Mouse (Mus musculus) testis, postnatal 10 days (tissue): ENCODE data around the gene Hdac4.

ENCODE experiments used
- DNase-seq: peaks from one replicate; pipeline ENCODE4 v3.0.0; 2021; ENCODE audit warnings: low spot score

Hdac4 gene

DNA sequence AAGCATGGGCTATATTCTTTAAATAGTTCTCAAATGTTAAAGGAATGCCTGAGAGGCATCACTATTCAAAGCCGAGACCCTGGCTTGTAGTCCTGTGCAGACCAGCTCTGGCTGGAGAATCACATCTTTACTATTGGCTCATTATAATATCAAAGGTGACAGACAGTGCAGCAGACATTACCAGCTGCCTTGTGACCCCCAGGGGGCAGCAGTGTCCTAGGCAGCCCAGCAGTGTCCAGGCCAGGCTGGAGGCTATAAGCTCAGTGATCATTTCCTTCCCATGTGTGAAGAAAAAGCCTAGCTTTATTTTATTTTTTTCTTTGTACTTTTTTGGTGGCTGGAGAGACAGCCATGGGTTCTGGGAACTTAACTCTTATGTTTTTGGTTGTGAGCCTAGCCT, 233.2 kb downstream of the Hdac4 start:
- peak; percentile 85 for DNase-seq

DNA sequence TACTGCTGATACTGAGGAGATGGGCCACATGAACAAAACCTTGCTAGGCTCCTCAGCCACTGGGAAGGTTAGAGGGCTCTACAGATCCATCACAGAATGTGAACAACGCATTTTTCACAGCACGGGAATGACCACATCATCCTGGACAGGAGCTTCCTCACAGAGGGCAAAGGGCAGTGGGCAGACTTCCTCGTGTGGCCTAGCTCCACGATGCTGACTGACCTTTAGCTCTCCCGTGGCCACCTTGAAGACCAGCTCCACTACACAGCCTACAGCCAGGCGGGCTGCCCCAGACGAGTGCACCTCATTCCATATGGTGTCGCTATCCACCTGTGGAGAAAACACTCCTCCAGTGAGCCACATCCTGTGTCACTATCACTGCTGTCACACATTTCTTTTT, 234.3 kb downstream of the Hdac4 start:
- DNase-seq = no peak

DNA sequence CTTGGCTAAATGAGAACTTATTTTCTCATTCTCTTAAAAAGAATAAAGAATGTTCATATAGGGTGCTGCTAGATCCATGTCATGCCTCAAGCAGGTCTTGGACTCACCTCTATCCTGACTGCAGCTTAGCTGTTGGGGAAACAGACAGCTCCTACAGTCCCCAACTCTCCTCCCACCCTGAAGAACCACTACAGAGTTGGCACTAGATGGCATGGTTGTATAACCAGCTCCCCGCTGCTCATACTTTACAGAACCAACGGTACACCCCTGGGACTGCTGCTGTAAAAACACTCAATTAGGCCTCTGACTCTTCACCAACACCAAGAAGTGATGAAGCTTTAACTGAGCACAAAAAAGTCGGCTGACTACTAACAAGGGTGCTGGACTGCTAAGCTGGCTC, 235.6 kb downstream of the Hdac4 start:
- no peak for DNase-seq

DNA sequence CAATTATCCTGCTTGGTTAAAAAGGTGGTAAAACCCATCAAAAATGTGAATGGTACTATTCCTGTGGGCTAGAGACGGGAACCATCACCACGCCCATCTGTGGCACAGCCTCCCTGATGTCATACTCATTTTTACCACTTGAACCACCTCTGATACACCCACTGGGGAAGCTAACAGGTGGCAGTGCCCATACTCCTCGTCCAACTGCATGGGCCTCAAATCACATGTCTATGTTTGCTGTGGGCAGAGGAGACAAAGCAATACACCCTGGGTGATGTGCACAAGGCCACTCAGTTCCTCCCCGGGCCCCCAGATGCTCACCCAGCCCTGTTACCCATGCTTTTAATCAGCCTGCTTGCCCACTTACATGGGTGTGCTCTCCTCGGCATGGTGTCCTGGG, 236.5 kb downstream of the Hdac4 start:
- no peak for DNase-seq

DNA sequence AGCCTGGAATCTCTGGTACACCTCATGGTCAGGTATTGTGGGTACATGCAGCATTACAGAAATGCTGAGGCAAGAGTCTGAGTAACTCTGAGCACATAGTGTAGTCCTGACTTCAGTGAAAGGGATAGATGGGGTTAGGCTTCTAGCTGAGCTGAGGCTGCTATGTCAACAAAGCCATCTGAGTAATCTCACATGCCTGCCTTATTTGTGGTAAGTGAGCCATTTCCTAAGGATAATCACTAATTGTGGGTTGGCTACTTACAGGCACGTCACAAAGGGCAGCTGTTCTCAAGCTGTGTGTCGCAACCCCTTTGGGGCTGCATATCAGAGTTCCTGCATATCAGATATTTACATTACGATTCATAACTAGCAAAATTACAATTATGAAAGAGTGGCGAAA, 239.3 kb downstream of the Hdac4 start:
- DNase-seq = no peak

DNA sequence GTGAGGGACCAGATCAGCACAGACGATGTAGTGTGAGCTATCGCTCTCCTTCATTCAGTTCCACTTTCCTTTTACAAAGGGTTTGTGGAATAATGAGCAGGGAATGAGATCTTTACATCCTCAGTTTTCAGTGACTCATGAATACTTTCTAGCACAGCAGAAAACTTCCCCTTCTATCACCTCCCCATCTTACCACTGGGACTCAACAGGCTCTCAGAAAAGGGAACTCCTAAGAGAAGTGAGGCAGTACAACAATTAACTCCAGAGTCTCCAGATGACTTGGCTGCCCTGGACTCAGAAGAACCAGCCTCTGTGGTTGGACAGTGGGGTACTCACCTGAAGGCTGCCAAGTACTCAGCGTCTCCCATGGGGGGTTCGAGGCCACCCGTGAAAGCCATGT, 240.5 kb downstream of the Hdac4 start:
- no peak for DNase-seq

DNA sequence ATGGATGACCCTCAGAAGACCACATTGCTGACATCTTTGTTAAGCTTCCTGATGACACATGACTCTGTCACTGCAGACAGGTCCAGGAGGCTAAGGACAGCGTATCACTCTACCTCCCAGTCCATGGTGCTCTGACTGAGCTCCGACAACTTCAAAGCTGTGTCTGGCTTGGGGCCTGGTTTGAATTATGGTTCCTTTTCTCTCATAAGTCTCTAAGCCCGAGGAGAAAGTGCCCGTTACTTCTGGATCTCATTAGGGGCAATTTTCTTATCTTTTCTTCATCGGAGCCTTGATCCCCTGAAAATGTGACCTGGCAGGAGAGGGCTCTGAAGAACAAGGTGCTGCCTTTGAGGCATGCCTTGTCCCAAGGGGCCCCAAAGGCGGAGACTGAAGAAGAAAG, 242.6 kb downstream of the Hdac4 start:
- DNase-seq = no peak

DNA sequence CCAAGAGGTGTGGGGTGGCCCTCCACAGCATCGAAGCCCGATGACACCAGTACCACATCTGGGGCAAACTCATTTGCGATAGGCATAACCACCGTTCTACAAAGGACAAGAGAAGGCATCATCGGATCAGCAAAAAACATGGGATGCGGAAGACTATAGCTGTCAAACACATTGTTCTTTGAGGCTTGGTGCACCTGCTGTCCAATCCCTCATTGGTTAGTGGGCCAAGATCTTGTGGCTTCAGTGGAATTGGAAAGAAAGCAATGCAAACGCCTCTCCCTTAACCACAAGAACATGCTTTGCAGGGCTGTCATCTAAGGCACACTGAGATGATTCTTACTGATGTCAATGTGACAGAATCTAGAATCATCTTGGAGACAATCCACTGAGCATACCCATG, 248.1 kb downstream of the Hdac4 start:
- no peak for DNase-seq

DNA sequence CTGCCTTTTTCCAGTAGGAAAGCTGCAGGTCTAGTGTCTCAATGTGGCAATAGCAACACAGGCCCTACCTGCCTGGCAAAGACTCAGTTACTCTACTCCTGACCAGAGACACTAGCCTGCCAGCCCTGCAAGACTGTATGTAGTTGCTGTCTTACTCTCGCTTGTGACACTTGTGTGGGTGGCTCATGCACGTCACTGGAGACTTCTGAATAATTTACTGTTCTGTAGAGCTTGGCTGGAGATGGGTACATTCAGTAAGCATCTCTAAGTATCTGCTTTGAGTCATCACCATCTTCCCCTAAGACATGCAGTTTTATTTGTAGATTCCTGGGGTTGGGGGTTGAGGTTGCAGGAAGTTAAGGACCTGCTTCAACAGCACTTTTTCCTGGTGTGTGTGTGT, 252.9 kb downstream of the Hdac4 start:
- DNase-seq = no peak

DNA sequence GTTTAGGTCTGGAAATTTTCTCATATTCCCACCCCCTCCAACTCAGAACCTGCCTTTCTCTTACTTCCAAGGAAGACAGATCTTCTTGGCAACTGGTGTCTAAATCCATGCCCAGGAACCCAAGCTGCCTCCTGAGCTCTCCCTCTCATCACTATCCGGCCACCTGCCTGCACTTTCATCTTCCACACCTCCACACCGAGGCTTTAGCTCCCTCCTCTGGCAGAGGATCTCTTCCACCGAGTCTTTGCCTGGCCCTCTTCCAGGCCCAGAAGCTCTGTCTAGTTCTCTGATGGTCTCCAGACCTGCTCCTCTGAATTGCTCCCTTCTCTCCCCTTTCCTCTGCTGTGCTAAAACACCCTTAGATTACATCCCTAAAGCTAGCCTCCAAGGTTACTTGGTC, 253.5 kb downstream of the Hdac4 start:
- no peak for DNase-seq

DNA sequence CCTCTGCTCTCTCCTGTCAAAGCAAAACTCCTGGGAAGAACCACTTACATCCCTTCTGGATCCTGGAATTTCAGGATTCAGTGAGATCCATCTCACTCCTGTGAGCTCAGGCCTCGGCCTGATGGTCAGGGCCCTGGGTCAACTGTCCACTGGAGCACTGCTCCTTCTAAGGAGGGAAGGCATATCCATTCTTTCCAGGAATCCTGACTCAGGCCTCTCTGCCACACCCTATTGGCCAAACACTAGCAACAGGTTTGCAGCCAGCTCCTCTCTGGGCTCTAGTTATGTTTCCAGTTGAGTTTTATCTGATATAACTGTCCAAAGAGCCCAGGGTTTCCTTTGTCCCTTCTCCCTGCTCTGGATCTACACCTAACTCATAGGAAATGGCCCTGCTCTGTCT, 254.4 kb downstream of the Hdac4 start:
- DNase-seq = no peak

DNA sequence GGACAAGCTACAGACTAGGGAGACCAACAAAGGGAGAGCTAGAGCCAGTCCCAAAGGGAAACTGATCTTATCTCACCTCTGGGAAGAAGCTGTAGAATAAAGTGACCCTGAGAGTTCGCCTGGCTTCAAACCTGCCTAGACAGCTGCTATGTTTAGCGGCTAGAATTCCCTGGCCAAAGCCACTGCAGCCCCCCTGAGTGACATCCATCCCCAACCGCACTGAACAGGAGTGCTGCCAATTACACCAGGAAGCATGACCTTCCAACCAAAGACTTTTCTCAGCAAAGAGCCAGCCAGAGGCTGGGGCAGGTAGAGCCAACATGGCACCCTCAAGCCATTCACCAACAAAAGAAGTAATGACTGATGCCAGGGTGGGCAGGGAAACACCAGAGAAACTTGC, 260.3 kb downstream of the Hdac4 start:
- DNase-seq = no peak

DNA sequence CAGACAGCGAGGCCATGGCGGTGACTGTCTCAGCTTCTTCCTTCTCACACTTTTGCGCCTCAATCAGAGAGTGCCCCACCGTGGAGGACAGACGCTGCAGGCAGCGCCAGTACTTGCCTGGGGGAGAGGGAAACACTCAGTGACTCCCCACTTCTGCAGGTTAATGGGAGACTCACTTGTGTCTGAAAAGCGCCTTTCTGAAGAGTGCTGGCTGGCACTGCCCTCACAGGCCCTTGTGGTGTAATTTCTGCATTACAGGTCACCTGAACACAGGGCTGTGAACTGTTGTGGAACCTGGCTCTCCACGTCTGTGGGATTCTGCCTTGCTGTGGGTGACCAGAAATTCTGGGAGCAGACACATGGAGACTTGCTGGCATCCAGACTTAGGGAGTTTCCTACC, 261.8 kb downstream of the Hdac4 start:
- DNase-seq = no peak

DNA sequence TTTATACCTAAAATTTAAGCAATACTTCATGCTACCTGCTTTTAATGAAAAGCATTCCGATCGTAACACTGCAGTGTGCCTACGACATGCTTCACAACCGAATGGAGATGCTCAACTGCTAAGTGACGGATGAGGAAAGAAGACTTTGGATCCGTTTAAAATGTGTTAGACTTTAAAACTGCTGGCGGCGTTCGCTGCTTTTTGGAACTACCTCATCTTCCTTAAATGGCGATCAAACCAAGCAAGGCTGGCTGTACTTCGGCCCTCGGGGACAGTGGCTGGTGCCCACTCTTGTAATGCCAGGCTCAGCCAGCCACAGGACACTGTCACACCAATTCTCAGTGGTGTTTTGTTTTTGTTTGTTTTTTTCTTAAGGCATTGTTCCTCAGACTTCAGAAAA, 263.3 kb downstream of the Hdac4 start:
- no peak for DNase-seq

DNA sequence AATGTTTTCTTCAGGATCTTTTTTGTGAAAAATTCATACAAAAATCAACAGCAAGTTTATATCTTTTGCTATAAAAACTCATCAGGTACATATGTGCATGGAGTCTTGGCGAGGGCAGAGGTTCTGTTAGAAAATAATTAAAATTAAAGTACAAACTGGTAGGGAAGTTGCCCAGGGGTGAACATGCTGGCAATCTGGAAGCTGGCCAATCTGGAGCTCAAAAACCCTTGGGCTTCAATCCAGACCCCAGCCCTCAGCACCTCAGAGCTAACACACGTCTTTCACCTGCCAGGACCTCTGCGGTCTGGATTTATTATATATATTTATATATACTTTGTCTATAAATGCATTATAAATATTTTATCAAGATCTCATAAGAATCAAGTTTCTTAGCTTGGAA, 263.7 kb downstream of the Hdac4 start:
- DNase-seq = no peak

DNA sequence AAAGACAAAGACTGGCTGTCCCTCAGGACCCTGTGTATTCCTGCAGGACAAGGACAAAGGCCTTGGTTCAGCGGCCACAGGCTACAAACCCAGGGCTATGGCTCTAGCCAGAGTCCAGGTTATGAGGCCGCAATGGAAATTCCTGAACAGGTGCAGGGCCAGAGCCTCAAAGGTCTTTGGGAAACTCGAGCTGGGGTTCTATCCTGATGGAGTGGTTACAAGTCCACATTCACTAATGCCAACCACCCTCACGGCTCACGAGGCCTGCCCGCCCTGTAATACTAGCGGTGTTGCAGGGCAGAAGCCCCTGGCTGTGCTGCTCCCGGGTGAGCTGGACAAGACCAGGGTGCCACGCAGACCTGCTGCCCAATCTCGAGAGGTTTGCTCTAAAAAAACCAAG, 264.3 kb downstream of the Hdac4 start:
- no peak for DNase-seq

DNA sequence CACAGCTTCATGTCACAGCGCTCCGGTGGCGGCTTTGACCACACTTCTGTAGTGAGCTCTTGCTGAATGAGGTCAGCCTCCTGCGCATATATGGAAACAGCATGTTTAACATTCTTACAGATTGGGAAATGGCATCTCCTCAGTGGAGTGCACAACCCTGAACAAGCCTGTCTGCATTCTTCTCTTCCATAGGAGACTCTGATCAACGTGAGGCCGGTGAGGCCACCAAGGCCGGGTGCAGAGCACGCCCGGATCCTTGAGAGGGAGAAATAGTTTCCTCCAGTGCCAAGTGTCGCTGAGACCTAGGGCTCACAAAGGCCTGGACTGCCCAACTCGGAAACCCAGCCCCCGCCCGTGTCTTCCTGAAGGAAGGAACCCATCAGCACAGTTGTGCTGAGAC, 266.4 kb downstream of the Hdac4 start:
- no peak for DNase-seq

DNA sequence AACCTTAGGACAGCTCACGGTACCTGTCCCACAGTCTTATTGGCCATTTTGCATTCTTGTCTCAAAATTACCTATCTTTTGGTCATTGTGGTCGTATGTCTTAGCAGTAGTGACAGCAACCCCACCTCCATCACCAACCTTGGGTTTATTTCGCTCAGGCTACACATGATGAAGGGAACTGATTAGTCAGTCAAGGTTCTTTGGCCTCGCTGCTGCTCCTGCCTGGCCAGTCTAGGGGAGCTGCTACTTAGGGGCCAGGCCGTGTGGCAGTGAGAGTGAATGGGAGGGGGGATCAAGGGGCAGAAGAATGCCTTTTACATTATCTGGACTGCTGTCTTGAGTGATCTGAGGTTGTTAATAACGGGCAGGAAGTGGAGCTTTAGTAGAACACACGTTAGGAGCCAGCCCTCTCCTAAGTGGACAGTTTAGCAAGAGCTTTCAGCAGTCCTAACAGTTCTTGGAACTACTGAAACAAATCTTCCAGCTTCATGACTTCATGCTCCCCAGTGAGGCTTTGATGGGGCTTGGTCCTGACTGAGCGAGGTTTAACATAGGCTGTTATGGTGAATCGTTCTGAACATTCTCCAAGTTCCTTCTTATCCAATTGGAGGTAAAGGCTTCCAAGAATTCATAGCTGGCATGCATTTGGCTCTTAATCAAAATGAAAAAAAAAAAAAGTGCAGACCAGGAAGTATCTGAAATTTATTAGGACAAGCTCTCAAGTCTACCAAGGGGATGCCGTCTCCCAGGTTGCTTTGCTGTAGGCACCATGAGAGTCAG, 267.8 kb downstream of the Hdac4 start:
- no peak for DNase-seq

DNA sequence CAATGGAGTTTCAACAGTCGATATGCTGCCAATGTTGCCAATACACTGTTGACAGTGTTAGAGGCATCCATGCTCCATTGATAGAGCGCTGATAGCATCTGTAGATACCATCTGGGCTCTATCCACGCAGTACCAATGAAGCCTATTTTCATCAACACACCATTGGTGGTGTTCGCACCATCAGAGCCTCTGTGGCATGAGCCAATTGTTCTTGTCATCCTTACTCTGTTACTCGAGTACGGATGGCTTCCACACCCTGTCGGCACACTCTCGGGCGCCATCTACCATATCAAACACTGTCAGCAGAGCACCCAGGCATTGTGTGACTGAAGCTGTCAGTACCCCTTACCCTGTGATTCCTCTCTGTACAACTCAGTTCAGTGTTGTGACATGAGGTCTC, 271.9 kb downstream of the Hdac4 start:
- no peak for DNase-seq

DNA sequence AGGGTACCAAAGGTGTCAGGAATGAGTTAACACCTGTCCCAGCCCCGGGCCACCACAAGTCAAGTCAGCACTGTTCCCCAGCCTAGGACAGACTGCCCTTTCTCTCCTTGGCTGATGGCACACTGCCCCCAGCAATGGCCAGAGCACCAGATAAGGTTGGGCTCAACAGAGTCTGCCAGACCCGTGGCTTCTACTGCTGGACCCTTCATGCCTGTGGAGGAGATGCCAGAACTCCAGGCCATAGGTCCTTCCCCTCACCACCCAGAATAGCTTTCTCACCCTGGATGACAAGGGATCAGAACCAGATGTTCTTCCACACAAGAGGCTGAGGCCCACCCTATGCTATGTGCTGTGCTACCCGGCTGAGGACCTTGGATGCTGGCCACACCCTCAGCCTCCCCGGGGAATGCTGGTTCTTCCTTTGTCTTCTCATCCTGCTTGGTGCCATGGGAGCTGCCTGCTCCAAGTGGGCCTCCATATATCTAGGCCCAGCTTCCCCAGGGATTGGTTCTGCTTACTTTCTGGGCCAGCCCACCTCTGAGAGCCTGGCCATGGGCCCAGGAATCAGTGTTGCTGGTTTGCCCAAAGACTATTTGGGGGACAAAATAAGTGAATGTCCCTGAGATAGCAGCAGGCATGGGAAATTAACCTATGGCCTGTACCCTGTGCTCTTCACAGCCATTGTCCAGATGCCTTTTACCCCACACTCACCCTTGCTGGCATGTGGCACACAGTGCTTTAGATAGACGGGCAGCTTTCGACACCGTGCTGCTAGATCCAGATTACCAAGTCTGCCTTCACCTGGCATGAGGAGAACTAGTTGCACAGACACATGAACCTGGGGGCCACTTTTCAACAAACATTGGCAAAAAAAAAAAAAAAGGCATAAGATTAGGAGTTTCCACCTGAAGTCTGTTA, 273.0 kb downstream of the Hdac4 start:
- peak; percentile 65 for DNase-seq

DNA sequence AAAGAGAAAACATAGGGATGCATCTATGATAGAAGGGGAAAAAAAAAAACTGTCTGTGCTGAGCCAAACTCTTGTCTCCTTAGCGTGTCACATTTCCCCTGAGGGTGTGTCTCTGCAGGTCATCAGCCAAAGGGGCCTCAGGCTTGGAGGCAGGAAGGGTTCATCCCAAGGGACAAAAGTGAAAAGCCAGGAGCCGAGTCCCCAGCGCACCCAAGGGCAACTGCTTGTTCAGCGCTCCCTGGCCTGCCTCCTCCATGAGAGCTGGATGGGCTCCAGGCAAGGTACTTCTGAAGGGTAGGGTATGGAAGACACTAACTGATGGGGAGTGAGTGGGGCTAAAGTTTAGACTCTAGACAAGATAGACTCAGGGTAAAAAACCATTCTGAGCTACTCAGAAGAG, 273.8 kb downstream of the Hdac4 start:
- DNase-seq = no peak

DNA sequence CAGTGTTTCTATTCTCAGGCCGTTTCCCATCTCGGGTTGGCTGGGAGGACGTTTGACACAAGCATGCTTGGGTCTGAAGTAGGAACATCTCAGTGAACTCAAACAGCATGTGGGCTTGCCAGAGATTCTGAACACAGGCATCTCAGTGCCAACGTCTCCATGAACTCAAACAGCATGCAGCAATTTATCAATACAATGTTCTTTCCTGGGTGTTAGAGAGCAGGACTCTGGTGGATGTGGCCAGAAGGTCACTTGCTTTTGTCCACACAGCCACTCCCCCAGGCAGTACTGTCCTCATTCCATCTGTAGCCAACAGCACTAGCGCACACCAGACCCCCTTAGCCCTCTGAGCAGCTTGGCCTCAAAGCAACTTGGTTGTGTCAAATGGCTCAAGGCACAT, 274.2 kb downstream of the Hdac4 start:
- no peak for DNase-seq

DNA sequence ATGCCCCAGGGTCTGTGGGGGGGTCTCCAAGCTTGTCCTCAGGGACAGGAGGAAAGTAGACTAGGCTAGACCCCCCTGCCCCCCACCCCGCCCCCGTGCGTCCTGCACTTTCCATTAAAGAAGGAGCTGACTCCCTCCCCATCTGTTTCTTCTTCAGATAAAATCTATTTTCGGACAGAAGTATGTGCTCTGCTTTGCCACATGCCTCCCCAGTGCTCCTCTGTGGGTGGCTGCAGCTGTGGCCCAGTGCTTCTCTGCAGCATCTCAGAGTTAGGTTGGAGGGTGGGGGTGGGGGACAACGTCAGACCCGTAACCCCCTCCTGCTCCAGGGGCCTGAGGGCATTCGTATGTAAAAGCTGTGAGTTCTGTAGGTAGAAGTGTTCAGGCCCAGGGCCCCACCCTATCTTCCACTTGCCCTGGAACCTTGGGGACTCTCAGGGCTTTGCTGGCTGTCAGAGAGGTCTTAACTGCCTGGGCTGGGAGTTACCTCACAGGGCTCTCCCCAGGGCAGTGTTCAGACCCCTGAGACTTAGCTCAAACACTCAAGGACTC, 275.4 kb downstream of the Hdac4 start:
- no peak for DNase-seq
